Mouse (Mus musculus) kidney, adult 2 months (tissue): ENCODE data around the gene Tmc7. TPM values are rescaled to one million over a fixed set of nuclear protein-coding genes. Genes with fewer than 3 reads are reported as not detected.

Source experiments
- DNase-seq: peaks from one replicate; pipeline ENCODE4 v3.0.0; 2021
- H3K27ac ChIP-seq: fragments of 200-500 bp; 2 replicates; pipeline ENCODE4 v1.5.1; 2012; ENCODE audit warnings: low read depth, low read length, control low read depth, inconsistent platforms; ENCODE audit not compliant: insufficient read depth
- H3K27me3 ChIP-seq: fragments of 200-500 bp; replicated peaks from 2 replicates; pipeline ENCODE4 v1.6.1; 2012; ENCODE audit warnings: mild to moderate bottlenecking, moderate library complexity, low read length, inconsistent platforms; ENCODE audit not compliant: control insufficient read depth, insufficient read depth
- H3K36me3 ChIP-seq: fragments of 200-500 bp; 2 replicates; pipeline ENCODE4 v1.6.1; 2012; ENCODE audit warnings: mild to moderate bottlenecking, moderate library complexity, low read length, inconsistent platforms; ENCODE audit not compliant: control insufficient read depth, insufficient read depth
- H3K4me1 ChIP-seq: fragments of 200-500 bp; 2 replicates; pipeline ENCODE4 v1.6.1; 2011; ENCODE audit warnings: low read length; ENCODE audit not compliant: control insufficient read depth, insufficient read depth
- H3K4me3 ChIP-seq: fragments of 200-500 bp; 2 replicates; pipeline ENCODE4 v1.5.1; 2011; ENCODE audit warnings: mild to moderate bottlenecking, low read depth, low read length, control low read depth; ENCODE audit not compliant: insufficient read depth
- CTCF ChIP-seq: fragments of 200-500 bp; conservative IDR thresholded peaks from 2 replicates; pipeline ENCODE4 v1.5.1; 2011; ENCODE audit warnings: low read depth, mild to moderate bottlenecking, control low read depth, low read length, moderate library complexity, mixed read lengths; ENCODE audit not compliant: insufficient read depth, insufficient read length
- POLR2A ChIP-seq: fragments of 200-500 bp; IDR thresholded peaks from one replicate; pipeline ENCODE4 v1.6.1; 2011; ENCODE audit warnings: low read depth, low read length, control low read depth
- WGBS: fragments of 180-500 bp; shearing (Covaris S2); methylation state at CpG from one replicate; pipeline ENCODE4 v1.1.7; 2018; 5-methylcytosine and 5-hydroxymethylcytosine counted together
- polyA plus RNA-seq: library from polyadenylated mRNA; depleted of rRNA; stranded (reverse); fragments of >200 nt; gene quantifications from 2 replicates; pipeline ENCODE4 v1.2.3, GENCODE M21; 2012

The Tmc7 gene
- polyA plus RNA-seq, 1 experiment = 0.83 TPM

- H3K36me3 ChIP-seq = no peaks in the 10 kb centered on the region
- H3K27ac ChIP-seq = no peak overlapping the region
- no peaks in the 10 kb centered on the region for H3K27me3 ChIP-seq
- 83% methylated on average over 6 of the region's 6 CpGs for WGBS
- H3K4me1 ChIP-seq = no peaks in the 10 kb centered on the region; the same call in 1 of the 2 replicates
- TF ChIP-seq POLR2A = no peak
- TF ChIP-seq CTCF = no peak
- peak; percentile 7 for DNase-seq
- H3K4me3 ChIP-seq = no peak overlapping the region
Observed at GRCm38 (mm10) chr7:118569121-118569543, 15.4 kb downstream of the Tmc7 start.

GRCm38 (mm10) chr7:118554290-118554689, 30.2 kb downstream of the Tmc7 start:
- WGBS = 65% methylated on average over 2 of the region's 2 CpGs
- Histone ChIP-seq H3K36me3 (no peaks in the 10 kb centered on the region), H3K27me3 (no peaks in the 10 kb centered on the region), H3K4me3 (no peak overlapping the region), H3K4me1 (no peaks in the 10 kb centered on the region), H3K27ac (no peak overlapping the region)
- DNase-seq = no peak
- TF ChIP-seq POLR2A (no peak), CTCF (no peak)

DNA sequence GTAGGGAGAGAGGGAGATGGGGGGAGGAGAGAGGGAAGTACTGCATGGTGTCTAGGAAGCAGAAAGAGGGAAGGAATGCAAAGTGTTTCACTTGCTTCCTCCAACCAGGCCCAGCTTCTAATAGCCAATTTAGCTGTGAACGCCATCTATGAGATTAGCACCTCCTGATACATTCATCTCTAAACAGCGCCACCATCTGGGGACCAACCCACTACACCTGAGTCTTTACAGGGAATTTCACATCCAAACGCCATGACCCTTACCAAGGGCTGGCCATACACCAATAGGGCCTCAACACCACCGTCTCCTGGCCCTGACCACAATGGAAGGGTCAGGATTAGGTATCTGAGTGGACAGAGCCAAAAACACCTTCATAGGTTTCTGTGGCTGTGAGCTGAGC, 30.7 kb downstream of the Tmc7 start:
- no peaks in the 10 kb centered on the region for H3K27me3 ChIP-seq
- H3K4me1 ChIP-seq = no peaks in the 10 kb centered on the region
- no peak for DNase-seq
- H3K27ac ChIP-seq = no peak overlapping the region
- no peak overlapping the region for H3K4me3 ChIP-seq
- no peaks in the 10 kb centered on the region for H3K36me3 ChIP-seq
- TF ChIP-seq CTCF (no peak), POLR2A (no peak)
- WGBS = 84% methylated on average over 4 of the region's 4 CpGs

DNA sequence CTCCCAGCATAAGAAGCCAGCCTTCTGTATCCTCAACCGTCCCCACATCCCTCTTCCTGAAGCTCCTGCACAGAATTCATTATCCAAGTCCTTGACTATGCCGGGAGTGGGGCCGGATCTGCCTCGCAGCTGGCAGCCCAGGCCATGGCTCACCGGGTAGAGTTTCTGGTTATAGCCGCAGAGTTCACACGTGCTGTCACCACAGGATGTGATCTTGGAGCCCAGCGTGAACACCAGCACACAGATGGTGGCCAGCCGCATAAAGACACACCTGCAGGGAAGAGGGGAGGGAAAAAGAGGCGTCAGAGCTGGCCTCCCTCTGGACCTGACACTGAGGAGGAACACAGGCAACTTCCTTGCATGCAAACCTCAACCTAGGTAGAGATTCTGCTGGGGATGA, 37.1 kb downstream of the Tmc7 start:
- no peaks in the 10 kb centered on the region for H3K4me1 ChIP-seq
- H3K36me3 ChIP-seq = no peaks in the 10 kb centered on the region
- TF ChIP-seq CTCF (no peak), POLR2A (no peak)
- DNase-seq = no peak
- H3K27ac ChIP-seq = no peak overlapping the region
- WGBS = 68% methylated on average over 10 of the region's 10 CpGs
- no peak overlapping the region for H3K4me3 ChIP-seq
- no peaks in the 10 kb centered on the region for H3K27me3 ChIP-seq

DNA sequence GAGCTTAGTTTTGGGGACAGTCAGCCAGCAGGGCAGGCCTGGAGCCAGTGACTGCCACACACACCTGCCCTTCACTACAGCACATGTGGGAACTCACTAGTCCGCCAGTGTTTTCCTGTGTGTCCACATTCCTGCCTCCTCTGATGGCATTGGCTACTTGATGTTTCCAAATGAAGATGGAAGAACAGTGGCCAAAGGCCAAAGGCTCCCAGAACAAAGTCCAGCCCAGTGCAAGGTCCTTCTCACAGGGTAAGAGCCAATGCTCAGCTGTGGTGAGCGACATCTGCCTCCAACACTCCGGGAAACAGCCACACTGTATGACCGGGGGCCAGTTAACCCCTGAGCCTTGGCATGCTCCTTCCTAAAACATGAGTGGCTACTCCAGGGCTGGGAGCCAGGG, 40.4 kb downstream of the Tmc7 start:
- Histone ChIP-seq H3K27me3 (no peaks in the 10 kb centered on the region), H3K4me1 (no peaks in the 10 kb centered on the region), H3K27ac (no peak overlapping the region), H3K36me3 (no peaks in the 10 kb centered on the region), H3K4me3 (no peak overlapping the region)
- WGBS = 79% methylated on average over 4 of the region's 4 CpGs
- DNase-seq = no peak
- TF ChIP-seq POLR2A (no peak), CTCF (no peak)

GRCm38 (mm10) chr7:118535076-118535475, 49.5 kb downstream of the Tmc7 start:
- H3K36me3 ChIP-seq = no peaks in the 10 kb centered on the region
- no peak for DNase-seq
- 82% methylated on average over 4 of the region's 4 CpGs for WGBS
- TF ChIP-seq POLR2A (no peak), CTCF (no peak)
- H3K4me1 ChIP-seq = no peaks in the 10 kb centered on the region
- no peak overlapping the region for H3K4me3 ChIP-seq
- H3K27ac ChIP-seq = no peak overlapping the region
- no peaks in the 10 kb centered on the region for H3K27me3 ChIP-seq

- 77% methylated on average over 3 of the region's 3 CpGs for WGBS
- Histone ChIP-seq H3K27ac (no peak overlapping the region), H3K4me1 (no peaks in the 10 kb centered on the region), H3K36me3 (no peaks in the 10 kb centered on the region), H3K27me3 (no peaks in the 10 kb centered on the region), H3K4me3 (no peak overlapping the region)
- TF ChIP-seq CTCF (no peak), POLR2A (no peak)
- no peak for DNase-seq
Observed at GRCm38 (mm10) chr7:118534326-118534725, 50.2 kb downstream of the Tmc7 start.
